Mouse (Mus musculus) heart, adult 8-10 months (tissue): ENCODE data around the gene Ucp3. TPM values are rescaled to one million over a fixed set of nuclear protein-coding genes. Genes with fewer than 3 reads are reported as not detected.

ENCODE experiments used
- DNase-seq: peaks from one replicate; pipeline ENCODE4 v3.0.0; 2022; ENCODE audit warnings: low spot score
- total RNA-seq, 4 experiments: library from RNA; stranded (reverse); gene quantifications; 2 replicates each; pipeline ENCODE4 v1.2.4; 2022

Ucp3 gene
- 10 to 100 TPM; 20.7 to 55.8 (median 48.5) TPM for total RNA-seq

DNA sequence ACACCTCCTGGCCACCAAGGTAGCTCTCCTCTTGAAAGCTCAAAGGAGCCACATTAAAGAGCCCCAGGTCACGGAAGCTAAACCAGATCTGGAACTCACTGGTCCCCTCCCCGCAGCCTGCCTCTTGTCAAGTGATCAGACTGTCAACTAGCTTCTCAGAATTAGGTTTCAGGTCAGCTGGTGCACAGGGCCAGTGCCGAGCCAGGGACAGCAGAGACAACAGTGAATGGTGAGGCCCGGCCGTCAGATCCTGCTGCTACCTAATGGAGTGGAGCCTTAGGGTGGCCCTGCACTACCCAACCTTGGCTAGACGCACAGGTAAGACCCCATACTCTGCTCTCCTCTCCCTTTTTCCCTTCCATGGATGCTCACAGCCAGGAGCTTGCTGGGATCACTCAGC is at the start of gene Ucp3:
TSS of gene Ucp3 (plus strand) at position 214 of the 400 bp plus-strand sequence.
- DNase-seq = peak; percentile 28

- no peak for DNase-seq
Observed at GRCm38 (mm10) chr7:100425795-100426194, 47.0 kb upstream of the Ucp3 start.

- peak; percentile 68 for DNase-seq
Observed at GRCm38 (mm10) chr7:100429102-100429501, 43.7 kb upstream of the Ucp3 start.

DNA sequence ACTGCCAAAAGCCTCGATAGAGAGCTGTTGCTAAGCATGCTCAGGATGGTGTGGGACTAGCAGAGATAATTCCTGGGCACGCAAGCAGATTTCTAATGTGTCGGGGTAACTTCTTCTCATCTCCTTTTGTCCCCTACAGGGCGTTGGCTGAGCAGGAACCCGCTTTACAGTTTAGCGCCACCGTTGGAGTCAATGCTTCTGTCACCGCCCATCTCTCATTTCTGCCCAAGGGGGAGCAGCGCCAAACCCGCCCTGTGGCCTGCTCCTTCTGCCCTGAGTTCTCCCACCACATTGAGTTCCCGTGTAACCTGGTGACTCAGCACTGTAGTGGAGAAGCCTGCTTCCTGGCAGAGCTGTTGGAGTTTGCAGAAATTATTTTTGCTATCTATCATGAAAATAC is 42.9 kb upstream of the Ucp3 start:
- DNase-seq = peak; percentile 35

GRCm38 (mm10) chr7:100431103-100431502 is 41.7 kb upstream of the Ucp3 start:
- DNase-seq = peak; percentile 78

DNA sequence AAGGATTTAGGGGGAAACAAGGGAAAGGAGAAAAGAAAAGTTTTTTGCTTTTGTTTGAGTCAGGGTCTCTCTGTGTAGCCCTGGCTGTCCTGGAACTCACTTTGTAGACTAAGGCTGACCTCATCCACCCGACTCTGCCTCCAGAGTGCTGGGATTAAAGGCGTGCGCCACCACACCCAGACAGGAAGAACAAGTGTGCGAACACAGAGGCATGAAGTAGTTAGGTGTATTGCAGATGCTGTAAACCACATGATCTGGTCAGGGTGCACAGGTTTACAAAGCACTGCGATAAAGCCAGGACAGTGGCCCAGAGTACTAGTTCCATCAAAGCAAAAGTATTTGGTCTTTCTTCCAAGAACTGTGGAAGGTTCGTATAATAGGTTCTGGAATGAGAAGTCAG is 39.5 kb upstream of the Ucp3 start:
- DNase-seq = no peak

GRCm38 (mm10) chr7:100443728-100444127 is 29.1 kb upstream of the Ucp3 start:
- no peak for DNase-seq

DNA sequence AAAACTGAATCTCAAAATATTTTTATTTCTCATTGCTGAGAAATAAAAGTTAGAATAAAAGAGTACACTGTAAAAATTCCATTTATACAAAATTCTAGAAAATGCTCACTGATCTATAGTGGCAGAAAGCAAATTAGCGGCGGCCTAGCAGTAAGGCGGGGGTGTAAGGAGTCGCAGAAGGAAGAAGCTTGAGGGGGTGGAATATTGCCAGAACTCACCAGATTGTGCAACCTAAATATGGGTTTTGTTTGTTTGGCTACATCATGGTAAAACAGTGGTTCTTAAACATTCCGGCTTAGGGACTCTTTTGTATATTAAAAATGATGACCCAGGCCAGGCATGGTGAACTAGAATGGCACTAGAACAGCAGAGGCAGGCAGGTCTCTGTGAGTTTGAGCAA is 26.5 kb upstream of the Ucp3 start:
- no peak for DNase-seq

DNA sequence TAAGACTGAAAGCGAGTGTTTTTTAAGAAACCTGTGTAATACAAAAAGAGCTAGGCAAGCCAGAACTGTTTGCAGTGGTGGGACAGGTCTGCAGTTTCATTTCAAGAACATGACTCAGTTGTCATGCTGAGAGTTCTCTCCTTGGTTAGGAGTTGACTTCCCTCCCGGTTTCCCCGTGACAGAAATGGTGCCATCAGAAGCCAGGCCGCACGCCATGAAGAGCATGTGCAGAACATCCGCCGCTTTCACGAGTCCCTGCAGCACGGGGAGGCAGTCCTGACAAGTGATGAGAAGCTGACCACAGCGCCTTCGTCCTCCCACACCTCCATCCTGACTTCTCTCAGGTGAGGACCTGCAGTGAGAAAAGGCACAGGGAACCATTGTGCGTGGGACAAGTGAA is 24.3 kb upstream of the Ucp3 start:
- no peak for DNase-seq

DNA sequence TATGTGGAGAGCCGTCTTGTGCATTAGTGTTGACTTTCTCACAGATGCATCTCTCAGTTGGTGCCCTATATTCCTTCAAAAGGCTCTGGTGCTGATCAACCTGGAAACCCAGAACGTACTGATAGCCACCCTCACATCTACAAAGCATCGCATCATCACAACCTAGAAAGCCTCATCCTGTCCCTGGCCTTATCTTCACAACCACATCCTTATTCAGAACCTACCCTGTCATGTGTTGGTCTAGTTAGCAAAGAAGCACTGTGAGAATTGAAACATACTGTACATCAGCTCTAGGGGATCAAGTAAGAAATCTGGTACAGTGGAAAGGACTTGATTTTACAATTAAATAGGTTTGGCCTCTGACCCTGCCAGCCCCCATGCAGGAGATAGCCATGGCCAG is 23.8 kb upstream of the Ucp3 start:
- no peak for DNase-seq

DNA sequence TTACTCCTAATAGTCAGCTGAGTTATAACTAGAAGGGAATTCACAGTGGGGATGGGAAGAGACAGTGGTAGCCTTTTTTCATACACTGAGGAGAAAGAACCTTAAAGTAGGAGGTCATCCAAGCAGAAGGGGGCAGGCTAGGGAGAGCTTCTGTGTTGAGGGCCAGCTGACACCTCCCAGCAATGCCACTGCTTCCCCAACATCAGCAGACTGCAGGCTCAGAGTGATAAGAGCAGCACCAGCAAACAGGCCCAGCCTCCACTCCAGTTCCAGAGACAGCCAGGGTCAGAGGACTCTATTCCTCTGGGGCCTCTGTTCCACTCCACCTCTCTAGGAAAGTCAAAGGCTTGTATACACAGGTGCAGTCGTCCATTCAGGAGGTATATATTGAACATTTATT is 14.6 kb upstream of the Ucp3 start:
- DNase-seq = no peak

GRCm38 (mm10) chr7:100459862-100460261 is 12.9 kb upstream of the Ucp3 start:
- no peak for DNase-seq

GRCm38 (mm10) chr7:100461621-100462151 is 11.1 kb upstream of the Ucp3 start:
- DNase-seq = peak; percentile 87

GRCm38 (mm10) chr7:100463194-100463593 is 9.6 kb upstream of the Ucp3 start:
- DNase-seq = no peak

DNA sequence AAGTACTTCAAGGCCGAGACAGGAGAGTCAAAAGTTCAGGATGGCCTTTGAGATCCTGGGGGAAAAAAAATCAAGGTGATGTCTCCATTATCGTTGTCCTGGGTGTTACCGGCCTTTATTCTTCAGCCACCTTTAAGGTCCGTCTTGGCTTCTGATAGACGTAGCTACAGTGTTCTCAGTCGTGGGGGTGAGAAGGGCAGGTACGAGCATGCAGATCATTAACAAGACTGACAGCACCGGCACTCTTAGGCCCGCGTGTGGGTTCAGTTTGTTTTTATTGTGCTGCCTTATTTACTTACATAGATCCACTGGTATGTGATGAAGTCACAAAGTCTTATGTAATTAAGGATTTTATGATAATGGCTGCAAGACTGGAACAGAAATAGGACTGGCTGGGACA is 9.0 kb upstream of the Ucp3 start:
- no peak for DNase-seq

DNA sequence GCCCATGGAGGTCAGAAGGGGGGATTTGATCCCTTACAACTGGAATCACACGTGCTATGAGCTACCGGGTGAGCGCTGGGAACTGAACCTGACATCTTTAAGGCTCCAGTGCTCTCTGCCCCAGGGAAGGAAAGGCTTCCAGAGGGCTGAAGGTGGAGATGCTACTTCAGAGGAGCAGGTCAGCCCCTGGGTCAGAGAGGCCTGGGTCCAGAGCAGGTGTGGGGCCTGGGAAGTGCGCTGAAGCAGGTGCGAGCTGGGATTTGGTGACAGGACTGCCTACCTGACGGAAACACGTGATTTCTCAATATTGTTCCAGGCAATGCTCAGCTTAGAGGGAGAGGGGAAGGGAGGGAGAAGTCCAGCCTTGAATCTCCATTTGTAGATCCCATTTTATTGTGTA is 8.5 kb upstream of the Ucp3 start:
- DNase-seq = no peak

GRCm38 (mm10) chr7:100465248-100465647 is 7.5 kb upstream of the Ucp3 start:
- DNase-seq = no peak

DNA sequence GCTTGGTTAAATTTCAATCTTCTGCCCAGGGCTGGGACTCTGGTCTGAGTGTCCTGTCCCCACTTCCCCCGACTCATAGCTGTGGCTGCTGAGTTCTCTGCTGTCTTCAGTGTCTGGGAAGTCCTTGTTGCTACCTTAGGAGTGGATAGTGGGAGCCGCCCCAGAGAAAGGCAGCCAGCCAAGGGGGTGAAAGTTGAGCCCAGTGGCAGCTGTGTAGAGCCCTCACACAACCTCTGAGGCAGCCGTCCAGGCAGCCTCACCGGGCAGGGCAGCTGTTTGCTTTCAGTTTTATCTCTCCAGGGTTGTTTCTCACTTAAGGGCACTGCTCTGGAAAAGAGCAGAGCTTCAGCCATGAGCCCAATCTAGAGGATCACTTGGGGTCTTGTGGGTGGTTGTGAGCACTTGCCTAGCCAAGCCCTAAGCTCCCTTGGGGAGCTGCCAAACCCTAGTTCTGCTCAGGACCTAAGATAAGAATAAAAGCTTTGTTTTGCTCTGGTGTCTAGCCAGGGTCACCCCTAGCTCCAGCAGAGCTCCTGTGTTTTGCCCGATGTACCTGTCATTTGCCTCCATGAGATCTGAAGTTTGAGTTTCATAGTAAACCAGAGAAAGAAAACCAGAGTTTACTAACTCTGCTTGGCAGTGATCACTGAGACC is 7.0 kb upstream of the Ucp3 start:
- peak; percentile 87 for DNase-seq

DNA sequence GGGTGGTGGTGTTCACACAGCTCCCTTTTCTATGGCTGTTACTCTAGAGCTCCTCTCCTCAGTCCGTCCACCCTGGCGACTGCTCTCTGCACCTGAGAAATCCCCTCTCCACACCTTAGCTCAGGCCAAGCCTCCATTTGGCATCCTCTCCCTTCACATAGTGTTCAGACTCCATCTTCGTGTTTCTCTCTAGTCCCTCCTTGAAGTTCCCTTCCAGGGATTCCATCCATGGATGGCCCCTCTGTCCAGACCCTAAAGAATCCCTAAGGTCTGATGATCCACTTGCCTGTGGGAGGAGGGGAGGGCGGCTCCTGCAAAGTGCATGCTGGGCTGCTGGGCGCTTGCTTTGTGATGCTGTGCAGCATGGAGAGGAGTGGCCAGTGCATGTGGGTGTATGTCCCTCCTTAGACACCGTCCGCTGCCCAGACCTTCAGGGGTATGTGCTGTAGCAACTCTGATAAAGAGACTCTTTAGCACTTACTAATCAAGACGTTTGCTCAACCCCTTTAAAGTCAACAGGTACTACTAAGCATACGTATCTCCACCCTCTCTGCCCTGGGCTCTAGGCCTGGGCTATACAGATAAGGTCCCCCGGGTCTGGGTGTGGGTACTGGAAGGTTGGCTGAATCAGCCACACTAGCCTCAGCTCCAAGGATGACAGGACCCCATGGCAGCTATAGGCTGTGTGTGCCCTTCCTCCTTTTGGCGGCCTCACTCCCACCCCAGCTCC is 5.8 kb upstream of the Ucp3 start:
- DNase-seq = no peak

- no peak for DNase-seq
Observed at GRCm38 (mm10) chr7:100468761-100469160, 4.0 kb upstream of the Ucp3 start.

DNA sequence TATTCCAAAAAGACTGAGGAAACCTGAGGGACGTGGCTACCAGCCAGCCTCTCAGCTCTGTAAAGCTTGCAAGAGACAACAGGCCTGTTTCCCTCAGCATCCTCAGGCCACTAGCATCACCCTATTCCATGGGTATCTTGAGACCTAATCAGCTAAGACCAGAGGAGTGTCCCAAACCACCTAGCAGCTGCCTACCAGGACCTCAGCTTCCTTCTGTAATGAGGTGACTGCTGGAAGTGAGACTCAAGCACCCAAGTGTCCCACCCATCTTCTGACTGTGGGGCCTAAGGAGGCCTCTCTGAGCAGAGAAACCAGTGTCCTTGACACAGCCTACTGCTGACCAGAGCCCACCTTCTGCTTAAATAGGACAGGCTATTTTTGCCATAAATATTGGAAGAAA is 3.3 kb upstream of the Ucp3 start:
- no peak for DNase-seq

DNA sequence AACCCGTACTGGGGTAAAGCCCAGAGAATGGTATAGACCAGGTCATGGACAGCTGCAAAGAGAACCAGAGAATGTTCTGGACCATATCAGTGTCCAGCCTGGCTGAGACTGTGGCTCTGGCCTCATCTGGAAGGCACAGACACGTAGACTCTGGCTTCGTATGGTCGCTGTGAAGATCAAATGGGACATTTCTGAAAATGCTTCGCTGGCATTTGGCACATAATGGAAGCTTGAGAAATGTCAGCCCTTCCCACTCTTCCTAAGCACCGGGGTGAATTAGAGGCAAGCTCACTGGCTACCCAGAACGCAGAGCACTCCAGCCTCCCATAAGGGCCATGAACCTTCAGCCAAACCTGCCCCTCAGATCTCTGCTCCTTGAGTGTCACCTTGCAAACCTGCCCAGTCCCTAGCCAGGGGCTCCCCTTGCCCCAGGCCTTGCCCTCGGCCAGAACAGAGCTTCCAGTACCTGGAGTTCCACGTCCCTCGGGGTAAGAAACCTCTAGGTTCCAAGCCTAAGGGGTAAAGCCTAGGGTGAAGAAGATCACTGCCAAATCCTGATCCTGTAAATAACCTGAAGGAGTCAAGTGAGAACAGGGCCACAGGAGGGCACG is 1.9 kb upstream of the Ucp3 start:
- no peak for DNase-seq

DNA sequence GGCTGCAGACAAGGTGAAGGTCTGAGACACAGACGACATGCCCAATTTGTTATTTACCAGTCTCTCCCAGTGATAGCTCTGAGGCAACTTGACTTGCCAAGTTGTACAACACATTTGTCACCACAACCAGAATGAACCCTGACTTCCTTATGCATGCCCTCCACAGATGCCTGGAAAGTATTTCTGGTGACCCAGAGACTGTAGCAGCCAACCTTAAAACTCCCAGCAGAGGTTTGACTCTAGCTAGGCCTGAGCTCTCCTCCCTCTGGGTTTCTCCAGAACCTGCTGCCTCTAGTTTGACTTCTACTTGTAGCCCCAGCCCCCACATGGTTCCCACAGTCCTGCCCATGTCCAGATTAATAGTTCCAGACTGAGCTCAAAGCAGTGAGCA is 1.4 kb upstream of the Ucp3 start:
- DNase-seq = no peak
